Mouse (Mus musculus) lung, postnatal 0 days (tissue): ENCODE data around the gene Kpnb1.

Experiments
- CTCF ChIP-seq: IDR thresholded peaks from 2 replicates; pipeline ENCODE4 v1.5.1; 2016; ENCODE audit warnings: antibody characterized with exemption, mild to moderate bottlenecking
- EP300 ChIP-seq: IDR thresholded peaks from 2 replicates; pipeline ENCODE4 v1.6.1; 2016; ENCODE audit warnings: antibody characterized with exemption, mild to moderate bottlenecking, control low read depth

- TF ChIP-seq EP300 (no peak), CTCF (no peak)
Measured at GRCm38 (mm10) chr11:97160341-97160740, 27.3 kb downstream of the Kpnb1 start.
